Mouse (Mus musculus) spleen, postnatal 10 days (tissue): ENCODE measurements at regions not wholly inside any gene's neighbourhood (a gene's known extent, or its start where the extent isn't known, plus 50 kb on each side); places are given as distances from the start of the nearest gene placed in this dataset.

ENCODE experiments used
- DNase-seq, 2 experiments: peaks; one replicate each; pipeline ENCODE4 v3.0.0; 2021 to 2022; ENCODE audit warnings: low spot score in 2 of 2

DNA sequence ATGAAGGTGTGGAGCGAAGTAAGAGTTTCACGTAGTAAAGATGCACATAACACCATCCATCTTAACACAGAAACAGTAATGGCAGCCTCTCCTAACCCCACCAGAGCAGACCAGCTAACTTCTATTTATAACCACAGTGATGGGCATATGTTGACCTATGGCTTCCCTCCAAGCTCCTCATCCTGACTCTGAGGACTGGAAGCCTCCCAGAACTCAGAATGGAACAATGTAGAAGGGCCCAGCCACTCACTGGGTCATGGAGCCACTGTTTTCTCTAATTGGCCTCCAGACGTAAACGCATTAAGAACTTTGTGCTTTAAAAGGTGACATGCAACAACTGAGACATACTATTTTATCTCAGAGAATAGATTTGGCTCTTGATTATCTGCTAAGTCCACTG is 77.0 kb downstream of the Irs2 start:
- DNase-seq, result no peak

DNA sequence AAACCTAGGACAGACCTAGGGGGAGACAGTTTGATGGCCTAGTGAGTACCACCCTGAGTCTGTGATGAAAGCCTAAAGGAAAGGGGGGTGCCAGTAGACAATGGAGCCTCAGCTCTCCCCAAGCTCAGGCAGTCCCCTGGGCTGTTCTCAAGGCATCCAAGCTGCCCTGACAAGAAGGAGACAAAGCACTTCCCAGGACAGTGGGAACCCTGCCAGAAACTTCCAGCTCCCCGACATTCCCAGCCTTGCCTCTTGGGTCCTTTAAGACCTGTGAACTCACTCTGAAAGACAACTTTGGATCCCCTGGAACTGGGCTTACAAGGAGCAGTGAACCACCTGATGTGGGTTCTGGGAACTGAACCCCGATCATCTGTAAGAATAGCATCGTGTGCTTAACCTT is 79.4 kb downstream of the Irs2 start:
- DNase-seq, result no peak

DNA sequence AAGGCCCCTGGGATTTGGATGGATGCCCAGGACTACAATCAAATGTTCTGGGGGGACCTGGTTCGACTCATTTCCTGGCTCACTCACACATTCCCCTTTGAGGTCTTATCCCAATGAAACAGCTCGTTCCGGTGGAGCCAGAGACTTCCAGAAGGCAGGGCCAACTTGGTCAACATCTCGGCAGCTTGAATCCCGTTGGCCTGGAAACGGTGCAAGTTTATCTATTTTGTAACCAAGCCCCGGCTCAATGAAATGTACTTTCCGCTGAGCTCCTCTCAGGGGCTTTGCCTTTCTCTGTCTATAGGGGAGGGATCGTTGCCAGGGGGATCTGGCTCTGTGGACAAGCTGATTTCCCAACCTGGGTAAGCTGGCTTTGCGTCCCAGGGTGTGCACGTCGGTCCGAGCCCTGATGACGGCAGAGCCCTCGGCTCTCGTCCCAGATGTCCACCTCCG is 79.9 kb downstream of the Irs2 start:
- DNase-seq, result no peak

DNA sequence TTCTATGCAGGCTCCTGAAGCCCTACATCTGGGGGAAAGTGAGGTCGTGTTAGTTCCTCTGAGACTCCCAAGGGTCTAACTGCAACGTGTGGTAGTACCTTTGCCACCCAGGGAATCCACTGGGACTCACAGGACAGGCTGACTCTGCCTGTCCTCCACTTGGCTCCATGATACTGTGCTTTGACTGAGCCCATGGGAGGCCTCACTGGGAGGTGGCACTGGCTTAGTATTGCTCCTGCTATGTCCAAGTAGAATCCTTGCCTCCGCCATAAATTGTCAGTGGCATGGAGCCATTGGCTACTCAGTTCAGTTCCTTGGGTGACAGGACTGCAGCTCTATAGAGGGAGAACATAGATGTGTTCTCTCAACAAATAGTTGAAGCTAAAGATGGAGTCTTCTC is 81.1 kb downstream of the Irs2 start:
- no peak for DNase-seq

DNA sequence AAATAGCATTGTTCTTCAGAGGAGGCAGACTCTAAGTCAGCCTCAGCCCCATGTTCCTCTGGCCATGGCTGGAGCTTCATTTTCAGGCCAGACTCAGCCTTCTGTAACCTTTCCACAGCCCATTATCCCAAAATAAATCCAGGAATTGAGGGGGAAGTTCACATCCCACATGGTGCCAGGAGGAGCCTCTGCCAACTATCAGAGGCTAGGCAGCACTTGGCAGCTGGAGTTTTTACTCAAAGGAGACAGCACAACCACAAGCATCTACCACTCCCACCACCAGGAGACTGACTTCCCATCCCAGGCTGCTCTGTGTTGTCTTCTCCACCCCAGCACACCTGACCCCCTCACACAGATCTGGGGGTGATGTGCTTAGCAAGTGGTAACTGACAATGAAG is 81.7 kb downstream of the Irs2 start:
- no peak for DNase-seq

DNA sequence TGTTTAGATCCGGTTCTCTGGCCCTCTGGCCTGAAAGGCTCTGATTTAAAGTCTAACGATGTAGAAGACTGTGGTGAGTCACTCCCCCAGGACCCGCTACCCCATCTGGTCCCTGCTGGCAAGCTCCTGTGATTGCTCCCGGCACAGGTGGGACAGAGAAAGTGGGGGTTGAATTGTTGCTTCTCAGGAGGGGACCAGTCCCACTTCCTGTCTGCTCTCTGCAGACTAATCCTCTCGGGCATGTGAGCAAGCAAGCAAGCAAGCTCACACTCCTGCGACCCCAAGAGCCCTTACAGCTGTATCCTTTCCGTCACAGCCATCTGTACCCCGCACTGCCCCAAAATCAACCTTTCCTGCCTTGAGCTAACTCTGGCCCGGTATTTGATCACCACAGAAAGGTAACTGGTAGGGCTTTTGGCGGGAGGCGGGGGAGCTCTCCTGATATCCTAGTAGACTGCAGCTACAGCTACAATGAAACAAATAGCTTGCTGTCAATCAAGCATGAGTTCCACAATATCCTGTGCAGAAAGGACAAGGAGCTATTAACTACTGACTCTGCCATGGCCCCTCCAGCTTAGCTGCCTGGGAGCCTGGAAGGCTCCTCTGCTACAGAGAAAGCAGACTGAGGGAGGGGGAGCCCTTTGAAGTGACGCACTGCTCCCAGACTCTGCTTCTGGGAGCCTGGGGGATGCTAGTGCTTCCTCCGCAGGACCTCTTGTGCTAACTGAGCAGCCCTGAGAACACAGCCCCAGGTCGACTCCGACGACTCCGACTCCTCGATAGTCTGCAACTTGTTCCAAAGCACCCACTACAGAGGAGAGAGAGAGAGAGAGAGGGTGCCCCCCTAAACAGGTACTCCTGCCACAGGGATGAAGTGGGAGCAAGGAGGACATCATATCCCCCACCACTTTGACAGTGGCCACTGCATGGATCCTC is 82.4 kb downstream of the Irs2 start:
- no peak for DNase-seq

DNA sequence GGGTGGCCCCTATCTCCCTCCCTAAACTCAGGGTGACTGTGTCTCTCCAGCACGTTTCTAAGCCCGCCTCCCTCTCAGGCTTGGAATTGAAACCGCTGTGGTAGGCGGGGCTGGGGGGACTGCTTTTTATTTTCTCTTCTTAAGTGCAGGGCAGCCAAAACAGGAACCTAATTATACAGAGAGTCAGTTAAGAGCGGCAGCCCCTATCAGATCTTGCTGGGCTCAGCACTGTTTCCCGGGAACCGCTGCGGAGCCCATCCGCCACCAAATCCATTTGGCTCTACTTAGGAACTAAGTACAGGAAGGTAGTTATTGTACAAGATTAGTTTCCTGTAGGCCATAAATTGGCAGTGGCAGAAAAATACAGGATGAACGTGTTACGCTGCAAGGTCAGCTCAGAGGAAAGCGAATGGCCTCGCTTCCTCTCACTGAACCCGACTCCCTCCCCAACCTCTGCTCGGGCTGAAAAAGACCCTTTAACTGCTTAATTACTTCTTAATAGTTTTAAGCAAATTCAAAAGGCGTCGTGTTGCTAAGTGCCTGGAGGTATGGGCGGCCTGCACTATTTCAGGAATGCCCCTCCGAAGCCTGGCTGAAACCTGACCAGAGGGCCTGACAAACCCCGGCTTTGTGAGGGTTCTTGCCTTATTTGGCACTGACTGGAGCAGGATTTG is 83.6 kb downstream of the Irs2 start:
- peak; percentile 32 to 75 for DNase-seq

DNA sequence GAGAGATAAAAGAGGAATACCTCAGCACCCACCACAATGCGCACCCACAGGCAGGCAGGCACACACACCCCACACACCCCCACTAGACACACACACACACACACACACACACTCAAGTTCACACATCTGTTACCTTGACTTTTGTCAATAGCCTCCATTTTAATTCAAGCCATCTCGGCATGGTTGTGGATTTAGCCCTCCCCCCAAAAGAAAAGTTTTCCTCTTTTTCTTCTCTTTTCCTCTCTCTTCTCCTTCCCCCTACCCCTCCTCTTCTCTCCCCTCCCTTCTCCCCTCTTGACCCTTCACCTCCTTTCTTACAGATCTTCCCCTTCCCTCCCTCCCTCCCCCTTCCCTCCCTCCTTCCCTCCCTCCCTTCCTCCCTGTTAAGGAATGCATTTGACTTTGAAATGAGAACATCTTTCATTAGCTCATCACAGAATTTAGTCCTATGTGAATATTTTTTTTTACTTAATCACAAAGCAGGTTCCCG is 84.2 kb downstream of the Irs2 start:
- no peak for DNase-seq

DNA sequence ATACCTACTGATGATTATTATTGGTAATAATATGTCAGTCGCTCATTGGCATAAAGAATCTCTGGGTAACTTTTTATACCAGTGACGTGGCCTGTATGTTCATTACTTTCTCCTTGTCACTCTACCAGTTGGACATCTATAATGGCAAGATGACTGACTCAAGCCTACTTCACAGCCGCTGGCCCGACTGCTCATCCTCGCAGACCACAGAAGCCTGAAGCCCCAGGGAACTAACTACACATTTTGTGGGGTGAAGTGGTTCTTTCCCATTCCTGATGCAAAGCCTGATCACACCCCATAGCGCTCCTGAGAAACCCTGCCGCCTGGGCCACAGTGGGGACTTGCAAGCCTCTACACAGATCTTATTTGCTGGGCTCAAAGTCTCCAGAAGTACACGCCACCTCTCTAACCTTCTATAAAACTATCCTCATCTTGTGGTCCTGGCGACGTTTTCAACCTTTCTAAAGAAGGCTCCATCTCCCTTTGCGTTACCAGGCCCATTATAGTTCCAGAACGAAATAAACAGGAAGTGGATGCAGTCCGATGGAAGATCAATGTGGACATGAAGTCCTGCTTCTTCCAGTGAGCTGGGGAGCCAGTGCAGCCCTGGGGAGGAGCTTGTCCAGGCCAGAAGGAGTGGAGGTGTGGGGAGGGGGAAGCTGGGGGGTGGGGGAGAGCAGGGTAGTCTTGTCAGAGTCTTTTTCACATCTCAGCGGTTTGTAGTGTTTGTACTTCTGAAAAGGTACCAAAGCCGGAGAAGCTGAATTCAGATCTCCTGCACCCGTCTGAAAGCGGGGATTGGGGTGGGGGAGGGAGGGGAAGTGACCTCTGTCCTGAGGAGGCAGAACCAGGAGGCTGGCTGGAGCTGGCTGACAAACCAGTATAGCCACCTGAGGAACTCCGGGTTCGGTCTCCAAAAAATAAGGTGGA is 84.9 kb downstream of the Irs2 start:
- no peak for DNase-seq

DNA sequence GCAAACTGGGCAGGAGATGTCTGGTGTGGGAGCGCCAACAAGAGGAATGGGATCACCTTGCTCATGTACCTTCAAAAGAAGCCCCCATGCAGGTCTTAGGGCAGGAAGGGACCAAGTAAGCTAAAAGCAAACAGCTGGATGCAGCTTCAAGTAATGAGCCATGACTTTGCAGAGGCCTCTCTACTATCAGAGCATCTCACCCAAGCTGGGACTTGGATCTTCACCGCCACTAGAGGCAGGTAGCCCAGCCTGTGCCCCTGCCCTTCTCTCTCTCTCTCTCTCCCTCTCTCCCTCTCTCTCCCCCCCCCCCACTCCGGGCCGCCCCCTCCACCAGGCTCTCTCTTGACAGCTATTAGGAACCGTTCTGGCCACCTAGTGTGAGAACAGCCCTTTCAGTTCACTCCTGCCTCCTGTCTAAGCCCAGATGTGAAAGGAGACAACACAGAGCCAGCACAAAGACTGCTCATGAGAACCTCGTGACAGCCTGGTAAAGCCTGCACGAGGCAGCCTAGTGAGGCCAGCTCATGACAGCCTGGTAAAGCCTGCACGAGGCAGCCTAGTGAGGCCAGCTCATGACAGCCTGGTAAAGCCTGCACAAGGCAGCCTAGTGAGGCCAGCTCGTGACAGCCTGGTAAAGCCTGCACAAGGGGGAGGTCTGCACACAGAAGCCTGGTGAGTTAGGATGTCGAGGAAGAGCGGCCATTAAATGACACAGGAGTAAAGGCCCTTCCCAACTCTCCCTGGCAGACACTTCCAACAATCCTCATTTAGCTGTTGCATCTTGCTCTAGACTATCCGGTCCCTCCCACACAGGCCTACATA is 85.8 kb downstream of the Irs2 start:
- DNase-seq, result no peak

DNA sequence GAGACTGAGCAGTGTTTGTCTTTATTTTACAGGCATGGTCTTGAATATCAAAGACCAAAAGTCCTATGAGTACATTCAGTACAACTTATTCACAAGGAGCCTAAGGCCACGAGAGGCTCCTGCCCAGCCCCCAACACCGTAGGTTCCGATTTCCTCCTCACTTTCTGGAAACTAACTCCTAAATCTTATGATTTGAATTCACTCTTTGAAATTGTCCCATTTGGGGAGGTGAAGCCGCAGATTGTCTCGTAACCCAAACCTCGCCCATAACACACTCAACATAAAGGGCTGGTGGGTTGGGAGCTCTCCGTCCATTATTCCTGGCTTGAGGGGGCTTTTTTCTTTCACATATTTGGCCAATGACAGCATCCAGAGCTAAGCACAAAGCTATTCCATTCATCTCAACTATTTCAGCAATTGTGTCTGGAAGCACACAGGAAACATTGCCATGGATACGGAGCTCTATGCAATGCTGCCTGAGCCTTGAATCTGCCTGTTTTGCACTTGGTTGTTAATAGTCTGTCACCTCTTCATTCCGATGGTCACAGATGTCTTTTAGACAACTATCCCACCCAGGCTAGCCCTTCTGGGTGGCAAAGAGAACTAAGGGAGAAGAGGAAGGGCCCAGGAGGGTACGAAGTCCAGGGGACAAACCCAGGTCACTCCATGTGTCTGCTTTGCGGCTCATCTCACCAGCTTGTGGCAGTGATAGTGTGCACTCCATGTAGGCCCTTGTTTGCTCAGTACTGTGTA is 86.6 kb downstream of the Irs2 start:
- no peak for DNase-seq

DNA sequence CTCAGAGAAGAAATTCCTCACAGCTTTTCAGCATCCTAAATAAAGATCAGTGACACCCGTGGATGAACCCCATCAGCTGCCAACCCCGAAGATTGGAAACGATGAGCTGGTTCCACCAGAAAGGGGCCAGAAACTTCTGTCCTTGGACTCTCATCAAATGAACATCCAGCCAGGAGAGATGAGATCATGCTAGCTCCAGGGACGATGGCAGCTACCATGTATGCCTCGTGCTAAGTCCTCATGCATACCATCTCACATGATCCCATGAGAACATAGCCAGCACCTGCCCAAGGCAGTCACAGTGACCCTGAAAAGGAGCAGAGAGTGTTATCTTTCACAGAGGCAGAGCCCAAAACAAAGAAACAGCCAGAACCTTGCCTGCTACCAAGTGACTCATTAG is 88.6 kb downstream of the Irs2 start:
- no peak for DNase-seq

DNA sequence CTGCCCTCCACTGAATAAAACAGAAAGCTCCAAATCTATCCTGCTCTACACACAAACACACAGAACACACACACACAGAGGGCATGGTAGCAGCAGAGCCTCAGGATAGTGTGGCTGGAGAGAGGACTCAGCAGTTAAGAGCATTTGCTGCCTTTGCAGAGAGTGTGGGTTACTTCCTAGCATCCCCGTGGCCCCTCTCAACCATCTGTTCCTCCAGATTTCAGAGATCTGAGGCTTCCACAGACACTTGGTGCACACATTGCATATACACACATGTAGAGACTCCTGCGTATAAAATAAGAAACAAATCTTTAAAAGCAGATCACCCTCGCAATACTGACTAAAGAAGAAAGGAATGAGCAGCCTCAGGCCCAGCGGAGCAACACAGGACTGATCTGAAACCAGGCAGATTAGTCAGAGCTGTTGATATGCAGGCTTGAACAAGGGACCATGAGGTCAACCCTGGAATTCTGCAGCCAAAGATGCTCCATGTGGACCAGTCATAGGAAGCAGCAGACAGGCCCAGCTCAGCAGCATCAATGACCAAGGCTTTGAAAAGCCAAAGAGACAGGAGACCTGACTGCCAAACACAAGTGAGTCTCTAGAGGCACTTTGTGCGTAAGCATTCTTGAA is 89.7 kb downstream of the Irs2 start:
- no peak for DNase-seq

DNA sequence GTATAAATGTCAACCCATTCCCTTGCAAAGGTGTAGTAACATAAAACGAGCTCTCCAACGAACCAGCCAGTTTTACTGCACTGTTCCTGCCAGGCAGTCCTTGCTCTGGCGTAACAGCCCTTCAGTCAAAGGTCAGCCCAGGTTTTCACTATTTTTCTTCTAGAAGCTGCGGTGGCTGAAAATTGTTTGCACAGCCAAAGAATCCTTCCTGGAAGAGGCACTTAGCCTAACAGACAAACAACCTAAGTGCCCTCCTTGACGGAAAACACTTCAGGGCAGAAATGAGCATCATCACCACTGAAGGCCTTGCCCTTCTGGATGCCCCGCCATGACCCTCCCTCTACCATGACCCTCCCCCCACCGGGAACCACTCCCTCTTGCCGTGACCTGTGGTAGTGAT is 93.6 kb downstream of the Irs2 start:
- DNase-seq, result no peak

DNA sequence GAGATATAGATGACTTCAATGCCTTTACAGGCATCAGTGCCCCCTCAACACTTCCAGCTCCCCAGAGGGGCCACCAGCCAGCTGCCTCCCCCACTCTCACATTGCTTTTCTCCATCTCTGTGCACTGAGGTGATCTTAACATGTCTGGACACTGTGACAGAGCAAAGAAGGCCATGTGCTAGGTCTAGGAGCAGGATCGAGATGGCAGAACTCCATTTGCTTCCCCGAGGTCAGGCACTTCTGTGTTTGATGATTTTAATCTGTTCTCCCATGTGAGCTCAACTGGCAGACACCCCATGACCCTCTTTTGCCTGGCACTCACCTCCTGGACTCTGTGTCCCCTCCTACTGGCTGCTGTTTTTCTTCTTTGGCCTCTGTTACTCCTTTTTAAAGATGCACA is 95.8 kb downstream of the Irs2 start:
- DNase-seq, result no peak

DNA sequence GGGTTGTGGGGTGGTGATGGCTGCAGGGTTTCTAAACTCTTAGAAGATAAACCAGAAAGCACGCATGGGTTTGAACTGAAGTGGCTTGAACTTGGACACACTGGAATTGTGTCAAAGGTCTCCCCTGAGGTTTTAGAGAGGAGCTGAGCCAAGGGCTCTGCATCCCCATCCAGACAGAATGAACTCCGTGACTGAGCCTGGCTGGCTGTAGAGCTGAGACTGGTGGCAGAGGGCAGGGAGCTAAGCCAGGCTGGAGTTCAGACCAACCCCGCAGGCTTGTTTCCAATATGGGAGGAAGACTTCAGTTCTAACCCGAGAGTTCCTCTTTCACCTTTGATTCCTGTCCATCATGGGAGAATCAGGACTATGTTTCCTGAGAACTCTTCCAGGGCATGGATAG is 96.9 kb downstream of the Irs2 start:
- no peak for DNase-seq

DNA sequence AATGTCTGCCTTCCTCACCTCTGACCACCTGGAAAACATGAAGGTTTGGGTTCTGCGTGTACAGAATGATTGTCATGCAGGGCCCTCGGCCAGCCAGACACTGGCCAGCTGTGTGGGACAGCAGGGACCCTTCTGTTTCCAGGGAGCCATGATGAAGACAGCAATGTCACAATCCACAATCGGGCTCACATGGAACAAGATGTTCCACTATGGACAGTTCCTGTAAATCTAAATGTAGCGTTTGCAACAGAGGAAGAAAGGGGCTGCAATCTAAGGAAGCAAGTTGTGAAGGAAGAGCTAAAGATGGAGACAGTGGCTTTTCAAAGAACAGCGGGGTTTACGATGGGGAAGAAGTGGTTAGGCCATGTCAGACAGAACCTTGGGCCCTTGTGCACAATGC is 97.3 kb downstream of the Irs2 start:
- no peak for DNase-seq

DNA sequence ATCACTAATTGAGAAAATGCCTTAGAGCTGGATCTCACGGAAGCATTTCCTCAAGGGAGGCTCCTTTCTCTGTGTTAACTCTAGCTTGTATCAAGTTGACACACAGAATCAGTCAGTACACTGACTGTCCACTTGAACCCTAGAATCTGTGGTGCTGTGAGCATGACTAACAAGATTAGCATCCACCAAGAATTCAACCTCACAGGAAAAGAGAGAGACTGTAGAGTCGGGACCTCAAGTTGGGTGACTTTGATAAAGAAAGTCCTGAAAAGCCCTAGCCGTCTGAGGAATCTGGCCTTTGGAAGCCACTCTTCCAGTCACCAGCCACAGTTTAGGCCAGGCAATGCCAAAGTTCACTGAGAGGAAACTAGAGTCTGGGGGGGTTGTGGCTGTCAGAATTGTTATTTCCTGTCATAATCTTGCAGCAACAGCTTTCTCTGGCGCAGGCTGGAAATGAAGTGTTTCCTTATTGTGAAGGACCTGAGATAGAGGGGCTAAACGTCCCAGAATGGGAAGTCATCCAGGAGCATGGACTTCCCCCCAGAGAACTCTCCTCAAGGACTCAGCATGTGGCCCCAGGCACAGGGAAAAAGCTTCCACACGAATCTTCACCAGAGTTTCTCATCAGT is 97.9 kb downstream of the Irs2 start:
- no peak for DNase-seq

DNA sequence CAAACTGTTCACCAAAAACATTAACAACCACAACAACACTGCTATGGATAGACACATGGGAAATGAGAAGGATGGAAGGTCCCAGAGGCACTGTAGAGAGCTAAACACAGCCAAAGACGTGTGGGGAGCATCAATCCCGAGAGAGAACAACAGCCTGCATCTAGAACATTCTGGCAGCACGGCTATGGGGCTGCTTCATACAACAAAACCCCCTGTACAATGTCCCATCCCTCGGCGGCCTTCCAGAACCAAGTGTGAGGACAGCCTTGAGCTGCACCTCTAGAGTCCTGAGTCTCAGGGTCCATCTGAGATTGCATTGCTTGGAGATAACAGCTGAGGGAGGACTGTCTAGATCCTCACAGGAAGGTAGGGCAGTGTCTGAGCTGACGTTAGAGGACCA is 99.1 kb downstream of the Irs2 start:
- DNase-seq, result no peak
